Mouse (Mus musculus) retina, postnatal 7 days (tissue): Measurements from ENCODE around the gene Itpk1.

Experiments
- DNase-seq: peaks from one replicate; pipeline ENCODE4 v3.0.0-alpha.2; 2012; ENCODE audit warnings: low read depth, low spot score

Itpk1 gene

GRCm38 (mm10) chr12:102596410-102596809, 108.3 kb downstream of the Itpk1 start:
- no peak for DNase-seq

GRCm38 (mm10) chr12:102594627-102595026, 110.1 kb downstream of the Itpk1 start:
- no peak for DNase-seq

- DNase-seq: no peak
Observed at GRCm38 (mm10) chr12:102593699-102594098, 111.0 kb downstream of the Itpk1 start.

- DNase-seq: no peak
Observed at GRCm38 (mm10) chr12:102590711-102591360, 113.9 kb downstream of the Itpk1 start.

- DNase-seq: no peak
Observed at GRCm38 (mm10) chr12:102587106-102587505, 117.6 kb downstream of the Itpk1 start.

GRCm38 (mm10) chr12:102586286-102586881, 118.3 kb downstream of the Itpk1 start:
- DNase-seq: no peak

- no peak for DNase-seq
Observed at GRCm38 (mm10) chr12:102585390-102585789, 119.3 kb downstream of the Itpk1 start.

- no peak for DNase-seq
Observed at GRCm38 (mm10) chr12:102582441-102582840, 122.3 kb downstream of the Itpk1 start.

GRCm38 (mm10) chr12:102581579-102582196, 123.0 kb downstream of the Itpk1 start:
- DNase-seq: no peak

GRCm38 (mm10) chr12:102579041-102579440, 125.7 kb downstream of the Itpk1 start:
- DNase-seq: peak; percentile 66

- DNase-seq: no peak
Observed at GRCm38 (mm10) chr12:102576659-102577398, 127.9 kb downstream of the Itpk1 start.

- no peak for DNase-seq
Observed at GRCm38 (mm10) chr12:102575541-102576329, 129.0 kb downstream of the Itpk1 start.

- DNase-seq: no peak
Observed at GRCm38 (mm10) chr12:102573036-102573435, 131.7 kb downstream of the Itpk1 start.

GRCm38 (mm10) chr12:102571666-102572065, 133.1 kb downstream of the Itpk1 start:
- no peak for DNase-seq

- no peak for DNase-seq
Observed at GRCm38 (mm10) chr12:102570734-102571133, 134.0 kb downstream of the Itpk1 start.

GRCm38 (mm10) chr12:102570111-102570510, 134.6 kb downstream of the Itpk1 start:
- no peak for DNase-seq

GRCm38 (mm10) chr12:102568219-102568618, 136.5 kb downstream of the Itpk1 start:
- DNase-seq: no peak

GRCm38 (mm10) chr12:102566951-102567350, 137.8 kb downstream of the Itpk1 start:
- DNase-seq: no peak

- DNase-seq: no peak
Observed at GRCm38 (mm10) chr12:102565086-102565485, 139.6 kb downstream of the Itpk1 start.

GRCm38 (mm10) chr12:102557372-102557771, 147.4 kb downstream of the Itpk1 start:
- no peak for DNase-seq

GRCm38 (mm10) chr12:102555850-102556249, 148.9 kb downstream of the Itpk1 start:
- no peak for DNase-seq
